Mouse (Mus musculus) cerebellum, adult 11 months (tissue): ENCODE results near the gene C130032M10Rik.
"Not testable (repeated sequence)": the region's sequence is repeated elsewhere in the genome, so short reads cannot be mapped to it uniquely, and the experiment has no call there.

Experiments used
- DNase-seq: peaks from one replicate; pipeline ENCODE4 v3.0.0; 2022

Gene C130032M10Rik

GRCm38 (mm10) chr9:114520529-114520928 lies 5.0 kb downstream of the C130032M10Rik start:
- DNase-seq = not testable (repeated sequence)

- no peak for DNase-seq
Observed at GRCm38 (mm10) chr9:114522041-114522440, 6.5 kb downstream of the C130032M10Rik start.

- no peak for DNase-seq
Observed at GRCm38 (mm10) chr9:114522501-114522900, 7.0 kb downstream of the C130032M10Rik start.

- no peak for DNase-seq
Observed at GRCm38 (mm10) chr9:114525073-114525633, 9.7 kb downstream of the C130032M10Rik start.

- DNase-seq = no peak
Observed at GRCm38 (mm10) chr9:114525891-114526290, 10.4 kb downstream of the C130032M10Rik start.

- DNase-seq = no peak
Observed at GRCm38 (mm10) chr9:114526581-114526980, 11.1 kb downstream of the C130032M10Rik start.

- no peak for DNase-seq
Observed at GRCm38 (mm10) chr9:114527085-114527484, 11.6 kb downstream of the C130032M10Rik start.

GRCm38 (mm10) chr9:114527992-114528679 lies 12.6 kb downstream of the C130032M10Rik start:
- no peak for DNase-seq

- no peak for DNase-seq
Observed at GRCm38 (mm10) chr9:114528680-114529048, 13.2 kb downstream of the C130032M10Rik start.

- DNase-seq = no peak
Observed at GRCm38 (mm10) chr9:114531276-114531675, 15.8 kb downstream of the C130032M10Rik start.

GRCm38 (mm10) chr9:114533848-114534247 lies 18.4 kb downstream of the C130032M10Rik start:
- no peak for DNase-seq

- no peak for DNase-seq
Observed at GRCm38 (mm10) chr9:114534747-114535517, 19.4 kb downstream of the C130032M10Rik start.

- no peak for DNase-seq
Observed at GRCm38 (mm10) chr9:114536628-114537027, 21.1 kb downstream of the C130032M10Rik start.

GRCm38 (mm10) chr9:114538996-114539563 lies 23.6 kb downstream of the C130032M10Rik start:
- no peak for DNase-seq

- DNase-seq = no peak
Observed at GRCm38 (mm10) chr9:114541279-114541741, 25.8 kb downstream of the C130032M10Rik start.

- no peak for DNase-seq
Observed at GRCm38 (mm10) chr9:114543882-114544753, 28.6 kb downstream of the C130032M10Rik start.

GRCm38 (mm10) chr9:114544754-114545393 lies 29.4 kb downstream of the C130032M10Rik start:
- DNase-seq = no peak

- DNase-seq = no peak
Observed at GRCm38 (mm10) chr9:114546765-114547164, 31.3 kb downstream of the C130032M10Rik start.

- DNase-seq = no peak
Observed at GRCm38 (mm10) chr9:114547643-114548077, 32.2 kb downstream of the C130032M10Rik start.

GRCm38 (mm10) chr9:114548496-114548895 lies 33.0 kb downstream of the C130032M10Rik start:
- no peak for DNase-seq

GRCm38 (mm10) chr9:114549117-114549516 lies 33.6 kb downstream of the C130032M10Rik start:
- DNase-seq = no peak

GRCm38 (mm10) chr9:114550033-114550432 lies 34.5 kb downstream of the C130032M10Rik start:
- DNase-seq = no peak
